Mouse (Mus musculus) forebrain, embryonic 16.5 days (tissue): ENCODE data around the gene Zer1. TPM values are rescaled to one million over a fixed set of nuclear protein-coding genes. Genes with fewer than 3 reads are reported as not detected.
"Not testable (repeated sequence)": the region's sequence is repeated elsewhere in the genome, so short reads cannot be mapped to it uniquely, and the experiment has no call there.

Source experiments
- ATAC-seq: fragments of 200-750 bp; cut with Nextera tagmentation; 2 replicates; pipeline ENCODE4 v1.8.0; 2017; ENCODE audit warnings: mild to moderate bottlenecking, moderate library complexity
- H3K27ac ChIP-seq: fragments of 300-500 bp; sonication (generic); 2 replicates; pipeline ENCODE4 v1.5.1; 2014; ENCODE audit warnings: low read length, control low read depth
- H3K27me3 ChIP-seq: fragments of 300-500 bp; sonication (generic); replicated peaks from 2 replicates; pipeline ENCODE4 v1.6.1; 2014; ENCODE audit warnings: low read length; ENCODE audit not compliant: control insufficient read depth, insufficient read depth
- H3K36me3 ChIP-seq: fragments of 300-500 bp; sonication (generic); 2 replicates; pipeline ENCODE4 v1.6.1; 2014; ENCODE audit not compliant: control insufficient read depth, insufficient read depth
- H3K4me1 ChIP-seq: fragments of 300-500 bp; sonication (generic); replicated peaks from 2 replicates; pipeline ENCODE4 v1.6.1; 2014; ENCODE audit warnings: low read length; ENCODE audit not compliant: control insufficient read depth, insufficient read depth
- H3K4me2 ChIP-seq: fragments of 300-500 bp; sonication (generic); 2 replicates; pipeline ENCODE4 v1.6.1; 2014; ENCODE audit warnings: mild to moderate bottlenecking, low read length, control low read depth
- H3K4me3 ChIP-seq: fragments of 300-500 bp; sonication (generic); replicated peaks from 2 replicates; pipeline ENCODE4 v1.5.1; 2014; ENCODE audit warnings: mild to moderate bottlenecking, low read length, control low read depth
- H3K9ac ChIP-seq: fragments of 300-500 bp; sonication (generic); replicated peaks from 2 replicates; pipeline ENCODE4 v1.6.1; 2014; ENCODE audit warnings: low read depth, low read length, control low read depth
- H3K9me3 ChIP-seq: fragments of 300-500 bp; sonication (generic); 2 replicates; pipeline ENCODE4 v1.6.1; 2016; ENCODE audit warnings: low read length; ENCODE audit not compliant: control insufficient read depth
- WGBS: fragments of 180-500 bp; shearing (Covaris S2); extraction: QIAGEN DNeasy Blood & Tissue Kit; methylation state at CpG from one replicate; pipeline ENCODE4 v1.1.7; 2014; 5-methylcytosine and 5-hydroxymethylcytosine counted together
- polyA plus RNA-seq: library from polyadenylated mRNA; unstranded; fragments of >200 nt; fragmentation: Nextera tagmentation; extraction: Ambion mirVana; gene quantifications from 2 replicates; pipeline ENCODE4 v1.2.1, GENCODE M21; 2015

Zer1 gene
- polyA plus RNA-seq, 1 experiment from 2014 or later = 16.5 TPM

- no peak for ATAC-seq
- Histone ChIP-seq H3K9me3 (no peaks in the 10 kb centered on the region), H3K27me3 (no peaks in the 10 kb centered on the region), H3K4me3 (peak overlapping the region; percentile 69), H3K9ac (peak overlapping the region; percentile 70), H3K27ac (0 out of 2 replicates have a peak overlapping the region, but pooled peaks have one; percentile 29), H3K4me1 (peaks cover 18% of the 10 kb centered on the region), H3K36me3 (0 out of 2 replicates have a peak, but pooled peaks cover 2% of the 10 kb centered on the region), H3K4me2 (peak overlapping the region; percentile 95)
- 19% methylated on average over 16 of the region's 16 CpGs for WGBS
Measured at GRCm38 (mm10) chr2:30132801-30133612, 8.6 kb upstream of the Zer1 start.

- H3K4me1 ChIP-seq = peaks cover 18% of the 10 kb centered on the region
- H3K27ac ChIP-seq, H3K4me3 ChIP-seq, H3K27me3 ChIP-seq, H3K4me2 ChIP-seq, ATAC-seq, H3K9me3 ChIP-seq, H3K36me3 ChIP-seq, H3K9ac ChIP-seq: not testable (repeated sequence)
- WGBS = 60% methylated on average over 5 of the region's 5 CpGs
Measured at GRCm38 (mm10) chr2:30131240-30131639, 6.9 kb upstream of the Zer1 start.

DNA sequence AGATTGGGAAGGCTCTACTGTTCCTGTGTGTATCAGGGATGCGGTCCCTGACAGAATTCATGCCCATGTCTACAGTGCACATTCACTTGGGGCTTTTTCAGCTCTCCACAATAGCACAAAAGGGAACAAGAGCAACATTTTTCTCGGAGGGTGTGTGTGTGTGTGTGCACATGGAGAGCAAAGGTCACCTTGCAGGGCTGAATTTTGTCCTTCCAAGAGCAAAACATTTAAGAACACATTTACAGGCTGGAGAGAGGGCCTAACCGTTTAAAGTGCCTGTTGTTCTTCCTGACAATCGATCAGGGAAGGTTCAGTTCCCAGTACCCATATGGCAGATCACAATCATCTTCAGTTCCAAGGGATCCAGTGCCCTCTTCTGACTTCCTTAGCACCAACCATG, 5.8 kb upstream of the Zer1 start:
- Histone ChIP-seq H3K36me3 (no peaks in the 10 kb centered on the region), H3K4me3 (no peak overlapping the region), H3K4me2 (no peak overlapping the region), H3K27me3 (no peaks in the 10 kb centered on the region), H3K4me1 (peaks cover 17% of the 10 kb centered on the region), H3K9ac (no peak overlapping the region), H3K27ac (no peak overlapping the region), H3K9me3 (no peaks in the 10 kb centered on the region)
- WGBS = 84% methylated on average over 4 of the region's 4 CpGs
- ATAC-seq = no peak

- no peak for ATAC-seq
- 27% methylated on average over 2 of the region's 2 CpGs for WGBS
Measured at GRCm38 (mm10) chr2:30128789-30129188, 4.4 kb upstream of the Zer1 start.

DNA sequence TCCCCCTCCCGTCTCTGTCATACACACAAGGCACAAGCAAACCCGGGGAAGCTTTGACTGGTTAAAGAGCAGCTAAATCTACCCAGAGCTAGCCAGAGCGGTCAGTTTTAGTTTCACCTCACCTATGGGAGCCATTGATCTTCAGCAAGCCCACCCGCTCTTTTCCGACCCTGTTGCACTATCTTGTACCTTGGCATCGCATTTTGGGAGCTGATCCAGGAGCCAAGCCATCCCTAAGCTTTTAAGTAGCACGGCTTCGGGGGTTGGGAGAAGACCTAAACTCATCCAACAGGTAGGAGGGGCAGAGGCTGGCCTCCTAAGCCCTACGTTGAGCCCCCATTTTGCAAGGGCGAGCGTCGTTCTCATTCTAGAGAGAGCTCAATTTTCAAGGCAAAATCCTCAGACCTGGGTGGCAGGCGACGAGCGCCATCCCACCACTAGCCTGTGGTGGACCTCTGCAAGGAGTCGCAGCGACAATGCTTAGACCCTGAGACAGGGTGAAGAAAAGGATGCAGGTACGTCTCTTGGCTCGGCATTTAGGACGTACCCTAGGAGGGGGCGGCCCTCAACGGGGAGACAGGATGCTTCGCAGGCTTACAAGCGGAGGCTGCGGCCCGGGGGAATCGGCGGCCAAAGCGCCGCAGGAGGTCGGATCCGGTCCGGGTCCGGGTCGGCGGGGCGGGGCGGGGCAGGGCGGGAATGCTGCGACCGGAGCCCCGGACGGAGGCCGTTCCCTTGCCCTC, 485 bp downstream of the Zer1 start:
- peaks cover 37% of the 10 kb centered on the region for H3K4me1 ChIP-seq
- peak overlapping the region; percentile 86 for H3K9ac ChIP-seq
- peak overlapping the region; percentile 96 for H3K4me2 ChIP-seq
- H3K27me3 ChIP-seq = no peaks in the 10 kb centered on the region
- H3K4me3 ChIP-seq = peak overlapping the region; percentile 83
- WGBS = 1% methylated on average over 42 of the region's 44 CpGs
- H3K36me3 ChIP-seq = no peaks in the 10 kb centered on the region
- peak; percentile 62 for ATAC-seq
- H3K9me3 ChIP-seq = no peaks in the 10 kb centered on the region
- peak overlapping the region; percentile 91 for H3K27ac ChIP-seq

More at GRCm38 (mm10) chr2:30128789-30129188, 4.4 kb upstream of the Zer1 start:
- no peak overlapping the region for H3K4me2 ChIP-seq
- H3K4me1 ChIP-seq = peaks cover 10% of the 10 kb centered on the region
- H3K9ac ChIP-seq = no peak overlapping the region
- no peak overlapping the region for H3K4me3 ChIP-seq
- H3K27ac ChIP-seq = no peak overlapping the region
- H3K36me3 ChIP-seq = no peaks in the 10 kb centered on the region
- no peaks in the 10 kb centered on the region for H3K27me3 ChIP-seq
- no peaks in the 10 kb centered on the region for H3K9me3 ChIP-seq

GRCm38 (mm10) chr2:30122766-30123165, 1.6 kb downstream of the Zer1 start:
- no peaks in the 10 kb centered on the region for H3K27me3 ChIP-seq
- no peak for ATAC-seq
- 83% methylated on average over 5 of the region's 5 CpGs for WGBS
- no peaks in the 10 kb centered on the region for H3K36me3 ChIP-seq
- H3K27ac ChIP-seq = no peak overlapping the region
- no peak overlapping the region for H3K9ac ChIP-seq
- H3K4me1 ChIP-seq = peaks cover 37% of the 10 kb centered on the region
- H3K4me3 ChIP-seq = no peak overlapping the region
- no peak overlapping the region for H3K4me2 ChIP-seq
- no peaks in the 10 kb centered on the region for H3K9me3 ChIP-seq

GRCm38 (mm10) chr2:30120269-30120668, 4.1 kb downstream of the Zer1 start:
- Histone ChIP-seq H3K4me2 (no peak overlapping the region), H3K9me3 (no peaks in the 10 kb centered on the region), H3K27me3 (no peaks in the 10 kb centered on the region), H3K4me1 (peaks cover 37% of the 10 kb centered on the region), H3K4me3 (no peak overlapping the region), H3K27ac (peak overlapping the region; percentile 71), H3K9ac (no peak overlapping the region), H3K36me3 (no peaks in the 10 kb centered on the region)
- no peak for ATAC-seq
- WGBS = 82% methylated on average over 4 of the region's 4 CpGs

- Histone ChIP-seq H3K4me2 (peak overlapping the region; percentile 8; the same call in 1 of the 2 replicates), H3K27me3 (no peaks in the 10 kb centered on the region), H3K4me3 (no peak overlapping the region), H3K9me3 (no peaks in the 10 kb centered on the region), H3K9ac (no peak overlapping the region), H3K36me3 (no peaks in the 10 kb centered on the region), H3K4me1 (peaks cover 33% of the 10 kb centered on the region), H3K27ac (peak overlapping the region; percentile 71)
- peak; percentile 73 for ATAC-seq
- WGBS = 7% methylated on average over 6 of the region's 6 CpGs
Measured at GRCm38 (mm10) chr2:30119641-30120051, 4.7 kb downstream of the Zer1 start.

DNA sequence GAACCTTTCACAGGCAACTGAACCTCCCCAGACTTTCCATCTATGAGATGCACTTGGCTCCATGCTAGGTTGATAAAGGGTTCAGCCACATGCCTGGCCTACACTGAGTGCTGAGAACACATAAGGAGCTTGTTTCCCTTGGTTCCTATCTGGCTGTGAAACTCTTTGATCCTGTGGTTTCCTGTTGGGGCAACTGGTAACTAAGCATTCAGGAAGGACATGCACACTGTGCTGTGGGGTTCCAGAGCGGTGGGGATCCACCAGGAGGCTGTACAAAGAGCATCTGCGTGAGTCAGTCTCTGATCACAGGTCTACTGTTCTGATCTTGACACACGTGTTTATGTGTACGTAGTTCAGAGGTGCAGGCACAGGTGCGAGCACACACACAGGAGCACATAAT, 11.8 kb downstream of the Zer1 start:
- Histone ChIP-seq H3K9me3 (no peaks in the 10 kb centered on the region), H3K27ac (no peak overlapping the region), H3K4me1 (no peaks in the 10 kb centered on the region), H3K36me3 (peaks cover 17% of the 10 kb centered on the region), H3K27me3 (no peaks in the 10 kb centered on the region), H3K4me2 (no peak overlapping the region), H3K9ac (no peak overlapping the region), H3K4me3 (no peak overlapping the region)
- ATAC-seq = no peak
- 94% methylated on average over 5 of the region's 5 CpGs for WGBS
